Mouse (Mus musculus): ENCODE data around the gene Smyd1. TPM values are rescaled to one million over a fixed set of nuclear protein-coding genes. Genes with fewer than 3 reads are reported as not detected.
"Not testable (repeated sequence)": the region's sequence is repeated elsewhere in the genome, so short reads cannot be mapped to it uniquely, and the experiment has no call there.

Gene Smyd1
- total RNA-seq (2021), result 100 to 1,000 TPM; 361 to 384 TPM

GRCm38 (mm10) chr6:71321826-71322283, at the start of gene Smyd1:
Gene Smyd1 (minus strand): TSS chr6:71322233.
- intact Hi-C loops (cut with DNase I), result no loop called here
- no peak for DNase-seq

- intact Hi-C loops (cut with DNase I), result no loop called here
- no peak for DNase-seq
Observed at GRCm38 (mm10) chr6:71371085-71371605, 49.1 kb upstream of the Smyd1 start.

- intact Hi-C loops (cut with DNase I), result no loop called here
- peak in 1 of 2 experiments; percentile 9 for DNase-seq
Observed at GRCm38 (mm10) chr6:71369416-71369815, 47.4 kb upstream of the Smyd1 start.

- no peak for DNase-seq
- intact Hi-C loops (cut with DNase I), result no loop called here
Observed at GRCm38 (mm10) chr6:71363995-71364394, 42.0 kb upstream of the Smyd1 start.

- no peak for DNase-seq
Observed at GRCm38 (mm10) chr6:71361156-71361670, 39.2 kb upstream of the Smyd1 start.

GRCm38 (mm10) chr6:71360751-71361150, 38.7 kb upstream of the Smyd1 start:
- intact Hi-C loops (cut with DNase I), result no loop called here
- no peak for DNase-seq

More at GRCm38 (mm10) chr6:71361156-71361670, 39.2 kb upstream of the Smyd1 start:
- intact Hi-C loops (cut with DNase I), result no loop called here

- intact Hi-C loops (cut with DNase I), result no loop called here
- no peak for DNase-seq
Observed at GRCm38 (mm10) chr6:71360221-71360620, 38.2 kb upstream of the Smyd1 start.

GRCm38 (mm10) chr6:71357493-71357892, 35.5 kb upstream of the Smyd1 start:
- no peak for DNase-seq
- intact Hi-C loops (cut with DNase I), result no loop called here

- no peak for DNase-seq
- intact Hi-C loops (cut with DNase I), result no loop called here
Observed at GRCm38 (mm10) chr6:71353722-71354121, 31.7 kb upstream of the Smyd1 start.

GRCm38 (mm10) chr6:71352866-71353427, 30.9 kb upstream of the Smyd1 start:
- DNase-seq, result no peak
- intact Hi-C loops (cut with DNase I), result no loop called here

GRCm38 (mm10) chr6:71352201-71352600, 30.2 kb upstream of the Smyd1 start:
- intact Hi-C loops (cut with DNase I), result no loop called here
- DNase-seq, result no peak

GRCm38 (mm10) chr6:71351201-71351600, 29.2 kb upstream of the Smyd1 start:
- DNase-seq, result no peak
- intact Hi-C loops (cut with DNase I), result no loop called here

- intact Hi-C loops (cut with DNase I), result no loop called here
- DNase-seq, result no peak
Observed at GRCm38 (mm10) chr6:71348006-71348405, 26.0 kb upstream of the Smyd1 start.

- intact Hi-C loops (cut with DNase I), result no loop called here
- DNase-seq, result no peak
Observed at GRCm38 (mm10) chr6:71341179-71341578, 19.1 kb upstream of the Smyd1 start.

GRCm38 (mm10) chr6:71339351-71339750, 17.3 kb upstream of the Smyd1 start:
- no peak for DNase-seq
- intact Hi-C loops (cut with DNase I), result no loop called here

GRCm38 (mm10) chr6:71338941-71339340, 16.9 kb upstream of the Smyd1 start:
- no peak for DNase-seq
- intact Hi-C loops (cut with DNase I), result no loop called here

GRCm38 (mm10) chr6:71337666-71338065, 15.6 kb upstream of the Smyd1 start:
- intact Hi-C loops (cut with DNase I), result no loop called here

GRCm38 (mm10) chr6:71333578-71334273, 11.7 kb upstream of the Smyd1 start:
- no peak for DNase-seq
- intact Hi-C loops (cut with DNase I), result no loop called here

More at GRCm38 (mm10) chr6:71337666-71338065, 15.6 kb upstream of the Smyd1 start:
- no peak for DNase-seq

- intact Hi-C loops (cut with DNase I), result no loop called here
- no peak for DNase-seq
Observed at GRCm38 (mm10) chr6:71333031-71333430, 11.0 kb upstream of the Smyd1 start.

- intact Hi-C loops (cut with DNase I), result no loop called here
- DNase-seq, result no peak
Observed at GRCm38 (mm10) chr6:71332236-71332965, 10.4 kb upstream of the Smyd1 start.

GRCm38 (mm10) chr6:71331491-71331890, 9.5 kb upstream of the Smyd1 start:
- intact Hi-C loops (cut with DNase I); DNase-seq: not testable (repeated sequence)

Measured in heart, postnatal 10 days (tissue).